Mouse (Mus musculus): ENCODE results near the gene Fam241b. TPM values are rescaled to one million over a fixed set of nuclear protein-coding genes. Genes with fewer than 3 reads are reported as not detected.

Gene Fam241b
- total RNA-seq, 2 experiments from 2014 or later: 0.52 to 0.70 TPM

DNA sequence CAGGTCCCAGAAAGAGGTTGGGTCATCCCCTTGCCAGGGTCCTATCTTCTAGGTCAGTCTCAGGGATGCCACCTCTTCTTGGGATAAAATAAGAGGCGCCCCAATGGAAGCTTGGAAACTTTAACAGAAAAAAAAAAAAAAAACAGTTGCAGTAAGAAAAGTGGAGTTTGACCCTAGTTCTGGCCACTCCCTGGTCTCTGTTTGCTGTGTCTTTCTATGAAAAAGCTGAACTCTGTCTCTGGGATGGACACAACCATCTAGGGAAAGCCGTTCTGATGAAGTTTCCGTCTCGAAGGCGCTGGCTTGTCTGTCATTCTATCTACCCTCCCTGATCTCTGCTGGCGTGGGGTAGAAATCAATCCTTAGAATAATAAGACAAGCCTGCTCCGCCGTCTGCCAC lies 73.1 kb downstream of the Fam241b start:
- no peak for DNase-seq

DNA sequence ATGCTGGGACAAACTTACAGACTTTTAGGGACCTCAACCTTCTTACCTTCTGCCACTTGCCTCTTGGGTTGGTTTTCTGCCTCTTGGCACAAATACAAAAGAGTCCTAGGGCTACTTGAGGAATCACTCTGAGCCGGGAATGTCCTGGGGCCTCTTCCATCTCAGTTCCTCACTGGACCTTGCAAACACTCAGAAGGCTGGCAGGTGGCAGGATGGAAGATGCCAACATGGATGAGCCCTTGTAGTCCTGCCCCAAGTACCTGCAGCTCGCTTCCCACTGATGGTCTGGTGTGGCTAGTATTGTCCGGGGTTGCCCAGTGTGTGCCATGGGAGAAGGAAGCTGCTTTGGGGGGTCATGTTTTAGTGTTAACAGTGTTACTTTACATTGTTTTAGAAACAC lies 73.8 kb downstream of the Fam241b start:
- no peak for DNase-seq

GRCm38 (mm10) chr10:62069398-62069797 lies 74.3 kb downstream of the Fam241b start:
- DNase-seq: no peak

DNA sequence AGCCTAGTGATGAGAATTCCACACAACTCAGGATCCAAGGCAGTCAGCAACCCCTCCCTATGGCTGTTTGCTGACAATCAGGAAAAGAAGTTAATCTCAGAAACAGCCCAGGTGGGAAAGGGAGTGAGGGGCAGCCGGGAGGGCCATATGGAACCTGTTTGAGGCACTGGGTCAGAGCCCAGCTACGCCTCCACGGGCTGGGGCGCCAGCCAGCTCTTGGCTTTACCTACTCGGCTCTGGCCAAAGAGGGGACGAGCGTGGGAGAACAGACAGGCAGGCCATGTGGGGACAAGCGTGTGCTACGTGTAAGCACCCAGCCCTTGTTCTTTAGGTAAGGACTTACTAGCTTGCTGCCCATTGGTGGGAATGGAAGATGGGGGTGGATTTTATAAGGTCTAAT lies 75.2 kb downstream of the Fam241b start:
- DNase-seq: peak; percentile 26

GRCm38 (mm10) chr10:62066213-62066612 lies 77.5 kb downstream of the Fam241b start:
- DNase-seq: no peak

- no peak for DNase-seq
Measured at GRCm38 (mm10) chr10:62062786-62063185, 80.9 kb downstream of the Fam241b start.

DNA sequence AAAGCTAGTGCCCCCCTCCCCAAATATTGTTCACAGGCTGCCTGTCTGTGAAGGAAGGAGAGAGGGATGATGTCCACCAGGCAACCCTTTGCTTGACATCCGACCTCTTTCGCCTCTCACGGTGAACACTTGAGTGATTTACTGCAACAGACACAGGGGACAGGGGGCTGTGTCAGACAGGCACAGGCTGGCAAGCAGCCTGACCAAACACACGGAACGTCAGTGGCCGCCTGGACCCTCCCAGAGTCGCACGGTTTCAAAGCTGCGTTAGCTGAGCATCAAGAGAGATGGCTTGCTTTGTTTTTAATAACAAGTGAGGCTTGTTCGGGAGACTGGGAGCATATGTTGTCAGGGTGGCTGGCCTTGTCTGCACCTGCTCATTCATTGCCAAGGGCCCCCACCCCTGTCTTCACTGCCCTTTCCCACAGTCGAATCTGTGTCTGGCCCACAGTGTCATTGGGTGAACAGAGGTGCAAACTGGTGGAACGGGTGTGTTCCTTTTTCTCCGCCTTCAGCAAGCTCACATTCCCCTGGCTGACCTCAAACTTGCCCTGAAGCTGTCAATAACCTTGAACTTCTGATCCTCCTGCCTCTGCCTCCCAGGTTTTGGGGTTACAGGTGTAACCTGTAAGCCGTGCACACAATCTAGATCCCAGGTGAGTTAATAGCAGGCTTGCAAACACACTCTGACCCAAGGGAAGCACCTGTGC lies 82.6 kb downstream of the Fam241b start:
- no peak for DNase-seq

DNA sequence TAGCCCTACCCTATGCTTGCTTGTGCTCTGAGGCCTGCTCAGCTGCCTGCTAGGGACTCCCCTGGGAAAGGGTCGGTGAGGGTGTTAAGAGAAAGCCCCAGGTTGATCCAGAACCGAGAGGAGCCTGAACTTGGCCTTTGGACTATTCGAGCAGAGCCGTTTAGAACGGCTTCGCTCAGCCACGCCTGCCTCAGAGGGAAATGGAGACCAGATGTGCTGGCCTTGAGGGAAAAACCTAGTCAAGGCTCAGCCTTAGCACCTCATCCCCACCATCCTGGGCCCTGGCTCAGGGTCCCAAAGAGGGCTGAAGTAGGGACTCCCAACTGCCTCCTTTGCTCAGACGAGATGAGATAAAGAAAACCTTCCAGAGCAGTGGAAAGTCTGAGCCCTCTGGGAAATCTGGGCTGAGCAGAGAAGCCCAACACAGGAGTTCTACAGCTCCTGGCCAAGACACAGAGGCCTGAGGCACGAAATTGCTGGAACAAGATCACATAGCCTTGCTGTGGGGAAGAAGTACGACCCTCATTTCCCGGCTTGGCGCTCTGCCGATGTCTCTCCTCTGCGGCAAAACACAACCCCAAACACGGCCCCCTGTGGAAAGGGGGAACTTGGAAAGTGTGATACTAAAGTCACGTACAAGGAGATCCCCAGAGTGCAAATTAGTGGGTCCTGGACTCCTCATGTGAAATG lies 83.4 kb downstream of the Fam241b start:
- no peak for DNase-seq

DNA sequence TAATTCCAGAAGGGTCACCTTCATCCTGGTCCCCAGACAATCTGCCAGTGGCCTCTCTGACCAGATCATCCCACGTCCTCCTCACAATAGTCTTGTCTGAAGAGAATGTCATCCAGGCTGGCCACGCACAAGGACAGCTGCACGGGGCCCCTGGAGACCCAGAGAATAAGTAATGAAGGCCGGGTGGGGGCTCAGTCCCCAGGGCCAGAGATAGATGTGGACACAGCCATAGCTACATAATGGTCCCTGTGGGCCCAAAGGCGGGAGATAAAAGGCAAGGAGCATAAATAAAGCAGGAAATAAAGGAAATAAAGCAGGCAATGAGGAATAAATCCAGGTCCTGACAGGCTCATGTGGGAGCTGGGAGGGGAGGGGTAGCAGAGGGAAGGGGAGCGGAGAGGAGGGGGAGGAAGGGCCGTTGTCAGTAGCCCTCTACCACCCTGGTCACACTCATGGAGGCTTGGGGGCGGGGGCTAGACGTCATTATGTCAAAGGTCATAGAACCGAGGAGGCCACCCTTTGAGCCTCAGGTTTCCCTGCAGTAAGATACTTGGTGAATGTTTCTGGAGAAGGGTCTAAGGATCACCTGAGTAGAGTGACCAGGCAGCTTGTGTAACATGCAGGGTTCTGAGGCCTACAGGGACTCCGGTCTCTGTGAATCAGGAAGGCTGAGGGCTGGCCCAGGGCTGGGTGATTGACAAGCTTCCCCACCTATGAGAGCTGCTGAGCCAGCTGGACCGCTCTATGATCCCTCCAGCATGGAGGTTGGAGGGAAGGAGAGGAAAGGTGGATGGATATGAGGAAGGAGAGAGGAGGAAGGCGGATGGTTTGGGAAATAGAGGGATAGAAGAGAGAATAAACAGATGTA lies 85.0 kb downstream of the Fam241b start:
- DNase-seq: no peak

Other genes starting within 250 kb of the Fam241b start
- gene Col13a1, start 164.8 kb downstream of the Fam241b start, total RNA-seq (2021): 1 to 10 TPM; 3.4 to 7.2 TPM
- not detected for gene Neurog3, start 10.8 kb downstream of the Fam241b start, total RNA-seq (2021)
- gene Tspan15, start 87.3 kb upstream of the Fam241b start, total RNA-seq (2021): 10 to 100 TPM; 16.4 to 19.3 TPM
- not detected for gene Tacr2, start 108.5 kb upstream of the Fam241b start, total RNA-seq (2021)
- gene Hk1, start 236.0 kb upstream of the Fam241b start, total RNA-seq (2021): 10 to 100 TPM; 17.8 to 22.5 TPM

All from gastrocnemius, postnatal 10 days (tissue).